Comparison of ENCODE assay signal across 8 mouse cellular contexts in the genomic region with DNA sequence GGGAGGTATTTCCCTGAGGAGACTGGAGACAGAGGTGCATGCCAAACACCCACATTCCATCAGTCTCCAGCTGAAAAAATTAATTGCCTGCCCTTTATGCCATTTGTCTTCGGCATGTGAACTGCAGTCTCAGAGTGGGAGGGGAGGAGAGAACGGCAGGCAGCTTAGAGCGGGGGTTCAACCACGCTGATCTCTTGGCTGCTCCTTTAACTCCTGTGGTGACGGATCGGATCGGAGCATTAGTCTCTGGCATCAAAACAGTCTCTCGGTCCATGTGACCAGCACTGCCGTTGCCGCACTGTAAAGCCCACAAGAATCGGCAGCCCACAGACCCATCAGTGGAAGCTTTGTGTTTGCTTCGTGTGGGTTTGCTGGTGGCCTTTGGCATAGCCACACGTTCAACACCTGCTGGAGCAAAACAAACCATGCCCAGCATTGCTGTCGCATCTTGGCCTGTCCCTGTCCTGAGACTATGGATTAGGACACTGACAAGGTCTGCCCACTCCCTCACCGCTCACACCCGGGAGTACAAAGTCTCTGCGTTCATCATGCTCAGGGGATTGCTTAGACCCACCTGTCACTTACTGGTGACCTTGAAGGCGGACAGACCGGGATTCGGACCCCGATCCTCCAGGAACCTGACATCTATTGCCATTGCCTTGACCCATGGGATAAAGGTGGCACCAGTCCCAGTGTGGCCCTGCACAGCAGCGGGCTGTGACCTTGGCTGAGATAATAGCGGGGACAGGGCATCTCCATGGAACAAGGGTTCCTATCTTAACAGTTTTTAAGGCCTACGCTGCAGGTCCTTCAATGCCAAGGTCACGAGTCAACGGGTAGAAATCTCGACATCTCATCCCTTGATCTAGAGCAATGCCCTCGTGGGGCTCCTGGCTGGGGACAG. TPM values are rescaled to one million over a fixed set of nuclear protein-coding genes. Genes with fewer than 3 reads are reported as not detected.
DNase-seq lines count a peak whose midpoint lies in the region; ATAC-seq and TF ChIP-seq lines count a peak whose summit lies in the region.

No protein-coding gene starts in this region.

- 8% methylated on average over 28 of the region's 28 CpGs for WGBS in hindbrain, embryonic 11.5 days
- WGBS in limb, embryonic 15.5 days: 15% methylated on average over 28 of the region's 28 CpGs
- 49% methylated on average over 28 of the region's 28 CpGs for WGBS in small intestine, adult 2 months

- peak; percentile 56 to 66 for DNase-seq in cerebellum, postnatal 14 days
- DNase-seq in cerebellum, adult 18-20 months: no peak
- DNase-seq in CD4-positive helper T cell, adult 2 months (ENCODE audit: low read depth, low spot score): peak; percentile 28
- no peak for DNase-seq in hindbrain, embryonic 11.5 days (ENCODE audit: low spot score)
- no peak for DNase-seq in layer of hippocampus, adult 18-20 months (ENCODE audit: low spot score in 2 of 2)

- H3K27ac ChIP-seq in hindbrain, embryonic 11.5 days (ENCODE audit: low read depth, low read length): no peak overlapping the region
- H3K27ac ChIP-seq in limb, embryonic 15.5 days: peak overlapping the region; percentile 82
- peak overlapping the region; percentile 17; the same call in 1 of the 2 replicates for H3K27ac ChIP-seq in small intestine, adult 2 months (ENCODE audit: insufficient read depth, low read depth, low read length)

- H3K36me3 ChIP-seq in hindbrain, embryonic 11.5 days (ENCODE audit: control insufficient read depth, insufficient read depth, low read length): no peaks in the 10 kb centered on the region
- H3K36me3 ChIP-seq in limb, embryonic 15.5 days: no peaks in the 10 kb centered on the region
- no peaks in the 10 kb centered on the region for H3K36me3 ChIP-seq in small intestine, adult 2 months (ENCODE audit: control insufficient read depth, insufficient read depth, low read length)

- no peak for TF ChIP-seq CTCF in small intestine, adult 2 months (IDR thresholded peaks at IDR 0.05; ENCODE audit: extremely low read depth, insufficient read length, insufficient replicate concordance, low read depth, low read length)

- TF ChIP-seq POLR2A in small intestine, adult 2 months (IDR thresholded peaks at IDR 0.05; ENCODE audit: low read depth, low read length): no peak

- H3K4me3 ChIP-seq in hindbrain, embryonic 11.5 days (ENCODE audit: low read depth, low read length): peak overlapping the region; percentile 41
- H3K4me3 ChIP-seq in limb, embryonic 15.5 days: peak overlapping the region; percentile 50
- H3K4me3 ChIP-seq in small intestine, adult 2 months (ENCODE audit: low read depth, low read length): peak overlapping the region; percentile 65

- no peaks in the 10 kb centered on the region for H3K9me3 ChIP-seq in hindbrain, embryonic 11.5 days (ENCODE audit: control insufficient read depth, low read length)
- no peaks in the 10 kb centered on the region for H3K9me3 ChIP-seq in limb, embryonic 15.5 days

- peak overlapping the region; percentile 85 for H3K4me2 ChIP-seq in hindbrain, embryonic 11.5 days (replicated peaks; ENCODE audit: low read depth, low read length)
- peak overlapping the region; percentile 89 for H3K4me2 ChIP-seq in limb, embryonic 15.5 days

- peak overlapping the region; percentile 73 for H3K9ac ChIP-seq in hindbrain, embryonic 11.5 days (ENCODE audit: low read depth, low read length)
- peak overlapping the region; percentile 50 for H3K9ac ChIP-seq in limb, embryonic 15.5 days

- peaks cover 3% of the 10 kb centered on the region; the same call in 1 of the 2 replicates for H3K27me3 ChIP-seq in hindbrain, embryonic 11.5 days (ENCODE audit: control insufficient read depth, insufficient read depth, low read length)
- H3K27me3 ChIP-seq in limb, embryonic 15.5 days: no peaks in the 10 kb centered on the region
- H3K27me3 ChIP-seq in small intestine, adult 2 months (ENCODE audit: control insufficient read depth, insufficient read depth, low read length): no peaks in the 10 kb centered on the region

- peak; percentile 30 for ATAC-seq in common myeloid progenitor, adult 5-6 weeks (replicated peaks; ENCODE audit: low read depth, poor library complexity, severe bottlenecking)
- peak; percentile 39; the same call in 1 of the 2 replicates for ATAC-seq in hindbrain, embryonic 11.5 days (ENCODE audit: low FRiP score)
- no peak for ATAC-seq in limb, embryonic 15.5 days (ENCODE audit: insufficient number of reproducible peaks, low FRiP score, low TSS enrichment, low read depth)

- H3K4me1 ChIP-seq in hindbrain, embryonic 11.5 days (replicated peaks; ENCODE audit: control insufficient read depth, insufficient read depth, low read length): peaks cover 2% of the 10 kb centered on the region; the same call in 1 of the 2 replicates
- peaks cover 30% of the 10 kb centered on the region for H3K4me1 ChIP-seq in limb, embryonic 15.5 days
- peaks cover 12% of the 10 kb centered on the region for H3K4me1 ChIP-seq in small intestine, adult 2 months (ENCODE audit: control insufficient read depth, insufficient read depth, insufficient read length, low read length)

RNA-seq across cellular contexts. Expression of gene Rnf7, which starts 41.3 kb away (rescaled TPM):
- total RNA-seq in common myeloid progenitor, adult 5-6 weeks (2017): 43.0 and 54.9 TPM in 2 replicates
- 287 and 290 TPM in 2 replicates for polyA plus RNA-seq in hindbrain, embryonic 11.5 days (2014; fragmentation: Nextera tagmentation; extraction: Ambion mirVana)
- polyA plus RNA-seq in limb, embryonic 15.5 days (2015; fragmentation: Nextera tagmentation; extraction: Ambion mirVana): 187 and 196 TPM in 2 replicates
- 34.5 and 65.7 TPM in 2 replicates for polyA plus RNA-seq in small intestine, adult 2 months (2012; rRNA removed)
- 10 to 100 TPM; 62.0 to 66.0 TPM for total RNA-seq in layer of hippocampus, adult 18-20 months (2021)

Comparison
In these comparisons a context has a peak if more than half of its experiments do, and no peak if none do; other contexts are left out.
1. DNase-seq: peak in cerebellum, postnatal 14 days (2 of 2) and CD4-positive helper T cell, adult 2 months (single experiment); none in cerebellum, adult 18-20 months (0 of 2), hindbrain, embryonic 11.5 days (single experiment) and layer of hippocampus, adult 18-20 months (0 of 2).
2. Peak in every context shown above with its lines, with median percentiles within 50 percentile points of each other: H3K4me3 ChIP-seq.